Mouse (Mus musculus) regulatory T cell (primary cell): ENCODE measurements around the gene Hdhd5.

Experiments
- in situ Hi-C: fragments of 300-600 bp; cut with MboI, MseI; formaldehyde crosslinking; loops from one replicate; pipeline ENCODE4 v1.15.1; 2025; ENCODE audit warnings: high pct_unique_total_duplicates

Gene Hdhd5

DNA sequence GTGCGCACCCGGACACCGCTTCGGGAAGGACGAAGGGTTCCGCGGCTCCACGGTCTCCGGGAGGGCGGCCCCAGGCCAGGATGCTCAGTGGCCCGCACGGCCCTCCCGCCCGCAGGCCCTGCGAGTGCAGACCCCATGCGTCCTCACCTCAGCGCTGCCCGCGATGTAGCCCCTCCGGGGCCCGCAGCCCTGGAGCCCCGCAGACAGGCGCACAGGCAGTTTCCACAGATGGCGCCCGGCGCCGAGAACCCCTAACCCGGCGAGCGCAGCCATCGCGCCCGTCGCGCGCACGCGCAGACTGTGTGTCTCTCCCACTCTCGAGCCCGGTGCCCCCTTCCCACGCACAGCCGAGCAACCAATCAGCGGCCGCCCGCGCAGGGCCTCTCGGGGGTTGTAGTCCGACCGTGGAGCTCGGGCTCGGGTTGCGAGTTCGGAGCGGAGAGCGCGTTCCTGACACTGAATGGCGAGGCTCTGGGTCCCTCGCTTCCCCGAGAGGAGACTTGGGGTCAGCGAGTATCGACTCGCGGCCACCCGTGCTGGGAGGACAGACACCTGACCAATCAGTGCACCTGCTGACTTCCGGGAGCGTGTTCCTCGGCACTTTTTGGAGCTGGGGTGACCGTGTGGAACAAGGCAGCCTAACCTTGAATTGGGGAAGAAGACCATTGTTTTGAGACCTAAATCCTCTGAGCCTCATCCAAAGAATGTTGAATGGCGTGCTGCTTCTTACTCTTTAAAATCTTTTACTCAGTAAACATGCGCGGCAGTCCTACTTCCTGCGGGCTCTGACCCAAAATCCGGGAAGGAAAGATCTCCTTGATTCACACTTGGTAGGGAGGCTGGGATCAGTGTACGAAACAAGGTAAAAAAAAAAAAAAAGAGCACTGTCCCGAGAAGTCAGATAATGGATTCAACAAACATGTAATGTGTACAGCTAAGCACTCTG is at the start of gene Hdhd5:
Gene Hdhd5, minus strand, starts transcription at position 300 of the 946 bp plus-strand sequence.
- in situ Hi-C loops = loop anchor here (5.0 kb wide), 1 partner anchor 39 kb away; the partner anchor contains the start of gene Tmem121b

DNA sequence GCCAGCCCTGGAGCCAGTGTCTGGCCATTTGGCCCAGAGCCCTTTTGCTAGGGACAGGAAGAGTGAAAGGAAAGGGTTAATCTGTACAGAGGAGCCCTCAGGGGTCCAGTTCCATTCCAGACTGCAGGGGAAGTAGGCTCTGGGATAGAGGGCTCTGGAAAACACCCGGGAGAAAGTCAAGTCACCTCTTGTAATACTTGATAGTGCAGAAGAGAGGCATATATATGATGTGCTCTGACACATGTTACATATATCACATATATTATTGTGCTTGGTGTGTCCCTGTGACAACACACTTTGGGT is 49.5 kb upstream of the Hdhd5 start:
- in situ Hi-C loops = no loop called here

DNA sequence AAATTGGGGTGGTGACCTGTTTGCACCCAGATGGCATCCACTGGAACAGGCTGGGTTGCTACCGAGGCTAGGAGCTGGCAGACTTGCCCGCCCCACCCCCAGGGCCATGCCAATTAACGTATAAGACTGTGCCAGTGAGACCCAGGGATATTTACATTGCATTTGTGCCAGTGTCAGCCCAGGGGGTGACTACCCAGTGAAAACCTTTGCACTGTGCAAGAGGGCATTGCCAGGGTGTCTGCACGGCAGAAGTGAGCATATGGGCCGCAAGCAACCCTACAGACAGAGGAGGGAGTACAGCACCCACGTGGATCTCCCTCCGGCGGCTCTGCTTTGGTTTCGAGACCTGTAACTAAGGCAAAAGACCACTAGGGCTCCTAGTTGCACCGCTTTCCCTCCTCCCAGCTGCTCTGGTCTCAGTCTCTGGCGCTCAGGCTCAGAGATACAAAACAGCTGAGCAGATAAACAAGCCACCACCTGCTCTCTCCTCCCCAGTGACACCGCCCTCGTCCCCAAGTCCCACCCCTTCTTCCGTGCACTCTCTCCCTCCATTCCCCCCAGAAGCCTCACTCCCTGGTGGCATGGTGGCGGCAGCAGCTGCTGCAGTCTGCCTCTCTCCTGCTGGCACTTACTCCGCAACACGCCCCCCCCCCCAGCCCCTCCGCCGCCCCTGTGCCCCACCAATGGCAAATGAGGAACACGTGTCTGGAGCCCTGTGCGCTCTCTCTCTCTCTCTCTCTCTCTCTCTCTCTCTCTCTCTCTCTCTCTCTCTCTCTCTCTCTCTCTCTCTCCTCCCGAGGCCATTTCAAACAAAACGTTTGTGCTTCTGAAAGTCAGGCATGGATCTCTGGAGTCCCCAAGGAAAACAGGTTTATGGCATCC is 49.0 kb upstream of the Hdhd5 start:
- in situ Hi-C loops = no loop called here

DNA sequence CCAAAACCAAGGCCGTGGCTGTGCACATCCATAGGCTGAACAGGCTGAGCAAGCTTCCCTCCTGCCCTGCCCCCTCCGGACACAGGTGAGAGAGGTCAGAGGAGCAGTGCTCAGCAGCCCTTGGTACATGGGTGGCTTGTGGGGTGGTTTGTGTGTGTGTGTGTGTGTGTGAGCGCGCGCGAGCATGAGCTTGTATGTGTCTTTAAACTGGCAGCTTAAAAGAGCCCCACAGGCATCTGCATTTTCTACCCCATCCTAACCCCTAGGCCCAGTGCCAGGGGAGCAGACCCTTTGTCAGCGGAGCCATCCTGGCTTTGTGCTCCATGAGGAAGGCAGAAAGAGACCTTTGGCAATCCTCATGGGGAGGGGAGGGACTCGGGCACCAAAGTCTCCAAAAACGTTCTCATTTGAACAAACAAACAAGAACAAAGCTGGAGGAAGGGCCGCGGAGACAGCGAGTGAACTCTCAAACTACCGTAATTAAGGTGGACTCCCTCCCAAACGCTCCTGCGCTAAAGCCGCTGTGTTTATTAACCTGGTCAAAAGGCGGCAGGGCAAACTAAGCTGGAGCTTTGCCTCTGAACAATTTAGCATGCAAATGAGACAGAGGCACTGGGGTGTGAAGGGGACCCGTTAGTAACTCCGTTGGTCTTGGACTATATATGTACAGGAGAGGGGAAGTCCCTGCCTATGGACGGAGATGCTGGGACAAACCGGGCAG is 48.2 kb upstream of the Hdhd5 start:
- in situ Hi-C loops = no loop called here

- in situ Hi-C loops = no loop called here
Measured at GRCm38 (mm10) chr6:120578471-120578870, 47.4 kb upstream of the Hdhd5 start.

GRCm38 (mm10) chr6:120572372-120572771 is 41.3 kb upstream of the Hdhd5 start:
- in situ Hi-C loops = no loop called here

DNA sequence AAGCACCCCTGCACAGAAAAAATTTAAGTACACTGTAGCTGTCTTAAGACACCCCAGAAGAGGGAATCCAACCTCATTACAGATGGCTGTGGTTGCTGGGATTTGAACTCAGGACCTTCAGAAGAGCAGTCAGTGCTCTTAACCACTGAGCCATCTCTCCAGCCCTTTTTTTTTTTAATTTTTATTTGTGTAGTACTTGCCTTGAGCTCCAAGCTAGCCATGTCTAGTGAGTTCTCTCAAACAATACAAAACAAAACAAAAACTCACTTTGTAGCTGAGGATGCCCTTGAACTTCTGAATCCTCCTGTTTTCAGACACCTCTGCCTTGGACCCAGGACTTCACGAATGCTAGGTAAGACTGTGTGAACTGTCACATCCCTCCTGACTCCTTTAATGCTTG is 37.1 kb upstream of the Hdhd5 start:
- in situ Hi-C loops = no loop called here

- in situ Hi-C loops = no loop called here
Measured at GRCm38 (mm10) chr6:120566911-120567909, 36.1 kb upstream of the Hdhd5 start.

- in situ Hi-C loops = no loop called here
Measured at GRCm38 (mm10) chr6:120556641-120557040, 25.5 kb upstream of the Hdhd5 start.

DNA sequence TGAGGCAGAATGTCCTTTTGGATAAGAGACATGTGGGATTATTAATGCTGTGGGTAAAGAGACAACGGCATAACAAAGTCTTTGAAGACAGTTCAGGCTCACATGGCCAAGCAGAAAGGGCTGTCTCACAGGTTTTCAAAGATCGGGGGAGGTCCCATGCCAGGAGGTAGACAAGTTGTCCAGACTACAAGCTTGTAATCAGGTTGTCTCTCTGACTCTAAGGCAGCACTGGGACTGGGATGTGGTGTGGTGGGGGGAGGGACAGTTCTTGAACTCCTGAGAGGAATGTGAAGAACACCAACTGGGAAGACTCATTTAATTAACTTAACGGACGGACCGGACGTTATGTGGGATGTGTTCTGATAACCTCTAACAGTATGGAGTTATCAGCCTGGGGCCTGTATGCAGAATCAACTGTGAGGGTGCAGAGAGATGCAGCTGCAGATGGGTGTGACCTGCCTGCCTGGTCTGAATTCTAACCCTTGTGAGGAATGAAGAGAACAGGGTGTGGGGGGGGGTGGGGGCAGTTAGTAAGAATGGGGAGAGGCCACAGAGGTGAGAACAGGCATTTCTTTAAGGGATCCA is 25.0 kb upstream of the Hdhd5 start:
- in situ Hi-C loops = no loop called here

GRCm38 (mm10) chr6:120555152-120555551 is 24.0 kb upstream of the Hdhd5 start:
- in situ Hi-C loops = no loop called here

- in situ Hi-C loops = no loop called here
Measured at GRCm38 (mm10) chr6:120550173-120550572, 19.1 kb upstream of the Hdhd5 start.

DNA sequence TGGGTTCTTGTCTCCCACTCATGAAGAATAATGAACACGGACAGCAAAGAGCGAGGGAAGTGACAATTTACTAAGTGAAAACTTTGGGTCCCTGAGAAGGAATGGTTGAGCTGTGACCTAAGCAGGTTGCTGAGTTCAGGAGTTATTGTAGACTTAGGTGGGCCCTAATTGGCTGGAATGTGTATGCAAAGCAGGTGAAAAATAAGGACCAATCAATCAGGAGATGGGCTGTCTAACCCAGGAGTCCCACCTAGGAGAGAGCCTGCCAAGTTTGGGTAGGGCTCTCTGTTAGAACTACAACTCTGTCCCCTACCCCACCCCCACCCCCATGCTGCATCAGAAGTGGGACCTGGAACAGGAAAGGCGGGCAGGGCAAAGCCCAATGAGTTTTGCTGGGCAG is 17.5 kb upstream of the Hdhd5 start:
- in situ Hi-C loops = loop anchor here (5.0 to 10.0 kb wide), 2 partner anchors 126 to 174 kb away; no protein-coding TSS in a partner anchor

- in situ Hi-C loops = loop anchor here (5.0 to 10.0 kb wide), 2 partner anchors 128 to 175 kb away; no protein-coding TSS in a partner anchor
Measured at GRCm38 (mm10) chr6:120546973-120547372, 15.9 kb upstream of the Hdhd5 start.

DNA sequence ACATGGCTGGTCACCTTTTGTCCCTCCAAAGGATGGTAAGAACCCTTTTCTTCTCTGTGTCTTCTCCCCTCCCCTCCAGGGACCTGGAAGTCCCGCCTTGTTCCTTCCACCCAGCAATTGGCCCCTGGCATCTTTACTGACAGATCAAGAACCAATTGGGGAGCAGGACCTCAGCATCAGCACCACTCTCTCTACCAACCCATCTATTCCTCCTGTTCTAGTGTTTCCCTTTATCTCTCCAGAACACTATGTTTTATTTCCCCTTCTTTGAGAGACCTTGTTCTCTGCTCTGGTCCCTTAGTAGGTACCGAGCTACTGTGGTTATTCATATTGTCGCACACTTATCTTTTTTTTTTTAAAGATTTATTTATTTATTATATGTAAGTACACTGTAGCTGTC is 15.2 kb upstream of the Hdhd5 start:
- in situ Hi-C loops = loop anchor here (5.0 to 10.0 kb wide), 2 partner anchors 129 to 176 kb away; no protein-coding TSS in a partner anchor

- in situ Hi-C loops = loop anchor here (10.0 kb wide), 1 partner anchor 133 kb away; no protein-coding TSS in a partner anchor
Measured at GRCm38 (mm10) chr6:120542061-120542460, 10.9 kb upstream of the Hdhd5 start.

DNA sequence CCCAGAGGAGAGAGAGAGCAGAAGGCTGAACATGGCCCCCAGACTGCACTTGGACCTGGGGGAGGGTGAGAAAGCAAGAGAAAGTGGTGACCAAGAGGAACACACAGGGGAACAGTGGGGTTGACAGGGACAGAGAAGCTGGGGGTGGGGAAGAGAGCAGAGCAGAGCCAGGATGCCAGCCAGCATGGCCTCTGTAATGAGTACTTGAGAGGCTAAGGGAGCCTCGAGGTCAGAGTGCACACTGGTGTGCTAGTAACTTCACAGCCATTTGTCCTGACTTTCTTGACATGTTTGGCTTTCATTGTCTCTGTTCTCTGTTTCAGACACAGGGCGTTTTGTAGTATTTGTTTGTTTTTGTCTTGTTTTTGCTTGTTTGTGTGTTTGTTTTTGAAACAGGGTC is 10.3 kb upstream of the Hdhd5 start:
- in situ Hi-C loops = loop anchor here (10.0 kb wide), 1 partner anchor 133 kb away; no protein-coding TSS in a partner anchor

- in situ Hi-C loops = loop anchor here (10.0 kb wide), 1 partner anchor 135 kb away; no protein-coding TSS in a partner anchor
Measured at GRCm38 (mm10) chr6:120539781-120540231, 8.7 kb upstream of the Hdhd5 start.

GRCm38 (mm10) chr6:120539132-120539759 is 8.1 kb upstream of the Hdhd5 start:
- in situ Hi-C loops = no loop called here
